Mouse (Mus musculus): Measurements from ENCODE around the gene Cdca5. TPM values are rescaled to one million over a fixed set of nuclear protein-coding genes. Genes with fewer than 3 reads are reported as not detected.

Cdca5 gene
- total RNA-seq, 2 experiments from 2014 or later: not detected

DNA sequence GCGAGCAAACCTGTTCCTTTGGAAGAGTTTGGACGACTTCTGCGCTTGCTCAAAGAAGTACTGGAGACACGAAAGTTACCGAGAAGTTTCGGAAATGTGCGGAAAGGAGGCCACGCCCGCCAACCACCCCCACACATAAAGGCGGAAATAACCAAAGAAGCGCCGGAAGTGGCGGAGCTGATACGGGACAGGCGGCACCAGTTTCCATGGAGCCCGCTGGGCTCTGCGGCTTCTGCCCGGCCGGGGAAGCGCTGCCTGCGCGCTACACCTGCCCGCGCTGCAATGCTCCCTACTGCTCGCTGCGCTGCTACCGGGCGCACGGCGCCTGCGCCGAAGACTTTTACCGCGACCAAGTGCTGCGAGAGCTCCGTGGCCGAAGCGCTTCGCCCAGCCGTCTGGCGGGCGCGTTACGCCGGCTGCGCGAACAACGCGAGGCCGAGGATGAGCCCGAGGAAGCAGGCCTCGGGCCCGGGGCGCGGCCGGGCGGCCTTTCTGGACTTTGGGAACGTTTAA is 23.7 kb upstream of the Cdca5 start, which contains the start of gene Znhit2:
Gene Znhit2, plus strand, starts transcription at position 172 of the 513 bp plus-strand sequence.
- DNase-seq (ENCODE audit: low spot score): peak; percentile 96

DNA sequence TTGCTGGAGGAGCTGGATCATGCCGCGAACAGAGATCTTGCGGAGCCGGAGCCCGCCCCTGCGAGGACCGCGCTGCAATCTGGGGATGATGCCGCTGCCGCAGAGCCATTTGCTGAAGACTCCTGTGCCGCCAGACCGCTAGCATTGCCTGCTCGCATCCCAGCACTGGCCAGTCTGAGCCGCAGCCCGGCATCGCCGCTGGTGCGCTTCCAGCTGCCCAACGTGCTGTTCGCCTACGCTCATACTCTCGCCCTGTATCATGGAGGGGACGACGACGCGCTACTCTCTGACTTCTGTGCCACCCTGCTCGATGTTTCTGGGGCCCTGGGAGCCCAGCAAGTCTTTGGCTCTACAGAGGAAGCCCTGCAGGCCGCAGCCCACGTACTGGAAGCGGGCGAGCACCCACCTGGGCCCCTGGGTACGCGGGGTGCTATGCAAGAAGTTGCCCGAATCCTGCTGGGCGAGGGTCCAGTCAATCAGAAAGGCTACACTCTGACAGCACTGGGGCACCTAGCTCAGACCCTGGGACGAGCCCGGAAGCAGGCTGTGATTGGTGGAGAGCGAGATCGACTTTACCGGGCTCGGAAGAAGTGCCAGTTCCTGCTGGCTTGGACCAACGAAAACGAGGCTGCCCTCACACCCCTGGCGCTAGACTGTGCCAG is 23.0 kb upstream of the Cdca5 start:
- DNase-seq (ENCODE audit: low spot score): no peak

DNA sequence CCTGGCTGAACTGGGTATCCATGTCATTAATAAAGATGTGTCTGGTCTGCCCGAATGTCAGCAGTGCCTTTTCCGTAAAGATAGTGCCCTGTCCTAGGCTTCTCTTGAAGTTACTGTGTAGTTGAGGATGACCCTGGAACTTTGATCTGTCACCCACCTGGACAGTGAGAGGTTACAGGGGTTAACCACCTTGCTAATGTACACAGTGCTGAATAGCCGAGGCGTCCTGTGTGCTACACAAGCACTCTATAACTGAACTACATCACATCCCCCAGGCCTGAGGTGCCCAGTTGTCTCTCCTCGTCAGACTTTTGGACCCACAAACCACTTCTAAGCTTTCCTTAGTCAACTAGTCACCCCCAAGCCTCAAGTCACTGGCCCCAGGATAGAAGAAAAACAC is 22.4 kb upstream of the Cdca5 start:
- DNase-seq (ENCODE audit: low spot score): no peak

DNA sequence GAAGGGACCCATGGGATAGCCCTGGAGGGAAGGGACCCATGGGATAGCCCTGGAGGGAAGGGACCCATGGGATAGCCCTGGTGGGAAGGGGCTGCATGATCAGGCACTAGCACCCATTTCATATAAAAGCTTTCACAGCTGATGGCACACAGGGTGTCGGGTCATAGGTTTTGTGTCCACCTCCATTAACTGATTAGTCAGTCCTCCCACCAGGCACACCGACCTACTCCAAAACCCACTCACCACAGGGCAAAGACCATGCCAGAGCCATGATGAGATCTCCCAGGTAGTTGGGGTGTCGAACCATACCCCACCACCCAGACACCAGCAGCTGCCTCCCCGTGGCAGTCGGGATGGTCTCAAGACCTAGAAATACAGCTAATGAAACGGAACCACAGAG is 21.7 kb upstream of the Cdca5 start:
- no peak for DNase-seq (ENCODE audit: low spot score)

DNA sequence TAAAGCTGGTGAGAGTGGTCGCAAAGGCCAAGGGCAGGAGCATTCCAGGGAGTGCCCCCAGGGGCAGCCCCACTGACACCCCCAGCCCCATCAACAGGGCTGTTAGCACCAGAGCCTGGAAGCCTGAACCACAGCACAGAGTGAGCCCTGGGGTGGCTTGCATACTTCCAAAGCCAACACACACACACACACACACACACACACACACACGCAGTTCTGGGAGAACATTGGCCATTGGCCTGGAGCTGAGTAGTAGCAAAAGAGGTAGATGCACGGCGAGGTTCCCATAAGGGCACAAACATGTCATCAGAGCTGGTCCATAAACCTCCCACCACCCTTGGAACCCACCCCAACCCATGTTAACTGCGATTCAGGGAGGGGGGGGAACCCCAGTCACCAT is 18.2 kb upstream of the Cdca5 start:
- no peak for DNase-seq (ENCODE audit: low spot score)

DNA sequence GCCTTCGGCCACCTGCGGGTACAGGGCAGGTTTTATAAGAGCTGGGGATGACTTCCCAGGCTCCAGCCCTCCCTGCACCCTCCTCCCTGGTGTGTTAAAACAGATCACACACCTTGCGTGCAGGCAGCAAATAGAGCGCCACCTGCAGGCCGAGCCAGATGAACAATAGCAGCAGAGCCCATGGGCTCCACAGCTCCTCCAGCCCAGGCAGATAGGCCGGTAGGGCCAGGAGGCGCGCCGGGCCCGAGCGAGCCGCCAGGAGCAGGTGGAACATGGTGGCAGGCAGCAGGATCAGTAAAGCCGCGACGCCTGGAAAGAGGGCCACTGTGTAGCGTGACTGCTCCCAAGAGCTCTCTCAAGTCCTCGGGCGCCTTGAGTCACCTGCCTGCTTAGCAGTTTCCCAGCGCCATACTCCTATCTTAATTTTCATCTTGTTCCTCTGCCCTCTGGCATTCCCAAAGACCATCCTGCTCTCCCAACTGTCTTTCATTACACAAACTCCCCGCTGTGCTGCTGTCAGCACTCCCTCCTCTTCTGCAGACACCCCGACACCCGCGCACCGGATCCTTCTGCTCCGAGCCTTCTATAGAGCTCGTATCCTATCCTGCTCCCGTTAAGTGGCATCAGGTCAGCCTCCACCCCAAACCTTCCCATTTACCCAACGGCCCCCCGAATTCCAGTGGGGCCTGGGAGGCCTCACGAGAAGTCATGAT is 17.6 kb upstream of the Cdca5 start:
- DNase-seq (ENCODE audit: low spot score): peak; percentile 67

DNA sequence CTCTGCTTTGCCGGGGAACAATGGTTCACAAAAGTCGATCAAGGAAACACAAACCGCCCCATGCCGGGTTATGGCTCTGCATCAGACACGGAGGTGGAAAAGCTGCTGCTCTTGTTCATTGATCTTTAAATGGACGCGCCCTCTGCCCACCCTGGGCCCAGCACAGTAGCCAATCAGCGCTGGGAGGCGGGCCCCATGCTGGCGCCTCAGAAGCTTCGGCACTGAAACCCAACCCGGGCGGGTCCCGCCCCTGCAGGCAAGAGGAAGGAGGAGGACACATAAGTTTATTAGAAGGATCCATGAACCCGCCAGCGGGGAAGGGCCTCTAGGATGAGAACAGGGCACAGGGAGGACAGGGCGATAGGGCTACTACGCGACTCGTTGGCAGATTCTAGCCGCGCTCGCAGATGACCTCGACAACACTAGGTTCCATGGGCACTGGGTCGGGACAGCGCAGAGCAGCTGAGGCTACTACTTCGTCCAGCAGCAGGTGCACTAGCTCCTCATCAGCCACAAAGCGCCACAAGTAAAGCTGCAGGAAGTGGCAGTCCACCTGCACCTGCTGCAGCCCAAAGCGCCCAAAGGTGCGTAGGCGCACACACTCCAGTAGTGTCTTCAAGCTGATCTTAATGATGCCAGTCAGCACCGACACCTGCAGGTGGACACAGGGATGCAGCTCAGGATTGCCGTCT is 16.9 kb upstream of the Cdca5 start, which contains the start of gene Tm7sf2:
Gene Tm7sf2, minus strand, starts transcription at position 650 of the 692 bp plus-strand sequence.
- DNase-seq (ENCODE audit: low spot score): peak; percentile 91

DNA sequence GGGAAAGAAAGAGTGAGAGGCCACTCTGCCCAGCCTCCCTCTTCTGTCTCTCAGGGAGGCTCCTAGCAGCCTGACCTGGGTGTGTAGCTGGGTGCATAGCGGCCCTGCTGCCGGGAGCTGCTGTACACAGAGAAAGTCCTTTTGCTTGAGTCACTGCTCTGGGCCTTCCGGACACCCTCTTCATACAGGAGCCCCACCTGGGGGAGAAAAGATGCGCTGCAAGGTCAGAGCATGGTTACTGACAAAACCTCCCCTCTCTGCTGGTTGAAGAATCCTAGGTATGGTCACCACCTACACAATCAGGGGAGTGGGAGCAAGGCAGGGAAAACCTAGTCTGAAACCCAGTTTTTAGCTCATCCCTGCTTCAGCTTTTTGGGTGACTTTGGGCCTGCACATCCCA is 15.8 kb upstream of the Cdca5 start:
- DNase-seq (ENCODE audit: low spot score): no peak

DNA sequence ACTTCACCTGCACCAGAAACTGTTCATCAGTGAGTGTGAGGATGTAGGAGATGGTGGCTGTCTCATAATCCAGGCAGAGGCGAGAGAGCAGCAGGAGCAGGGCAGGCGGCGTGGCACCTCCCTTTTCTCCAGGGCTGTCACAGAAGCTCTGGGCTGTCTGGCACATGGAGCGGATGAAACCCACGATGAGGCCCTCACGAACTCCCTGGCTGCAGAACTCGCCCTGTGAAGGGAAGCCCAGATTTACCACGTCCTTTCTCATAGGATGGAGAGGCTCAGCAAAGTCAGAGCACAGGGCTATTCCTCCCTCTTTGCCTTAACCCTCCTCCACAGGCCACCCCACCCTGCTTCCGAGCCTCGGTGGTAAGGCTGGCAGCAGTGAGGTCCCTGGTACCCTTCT is 14.9 kb upstream of the Cdca5 start:
- DNase-seq (ENCODE audit: low spot score): no peak

DNA sequence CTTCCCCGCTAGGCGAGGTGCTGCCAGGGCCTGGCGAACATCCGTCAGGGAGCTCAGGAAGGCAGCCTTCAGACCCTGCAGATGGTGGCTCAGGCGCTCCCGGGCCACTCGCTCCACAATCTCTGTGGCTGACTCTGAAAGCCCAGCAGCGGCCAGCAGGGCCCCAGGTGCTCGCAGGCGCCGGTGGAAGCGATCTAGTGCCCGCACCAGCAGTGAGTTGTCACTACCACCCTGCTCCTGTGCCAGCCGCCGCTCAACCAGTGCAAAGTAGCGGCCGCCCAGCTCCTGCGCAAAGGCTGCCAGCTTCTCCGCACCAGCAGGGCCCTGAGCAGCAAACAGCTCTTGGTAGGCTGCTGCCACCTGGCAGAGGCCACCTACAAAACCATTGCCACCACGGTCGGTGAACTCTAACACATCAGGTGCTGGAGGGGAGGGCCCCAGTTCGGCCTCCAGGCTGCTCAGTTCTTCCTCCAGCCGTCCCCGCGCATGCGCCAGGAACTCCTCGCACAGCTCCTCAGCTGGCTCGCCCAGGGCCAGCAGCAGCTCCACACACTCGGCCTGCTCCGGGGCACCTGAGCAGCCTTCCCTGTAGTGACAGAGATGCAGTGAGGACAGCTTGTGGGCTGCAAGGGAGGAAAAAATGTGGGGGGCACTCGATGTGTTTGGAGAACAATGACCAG is 14.1 kb upstream of the Cdca5 start:
- DNase-seq (ENCODE audit: low spot score): no peak

DNA sequence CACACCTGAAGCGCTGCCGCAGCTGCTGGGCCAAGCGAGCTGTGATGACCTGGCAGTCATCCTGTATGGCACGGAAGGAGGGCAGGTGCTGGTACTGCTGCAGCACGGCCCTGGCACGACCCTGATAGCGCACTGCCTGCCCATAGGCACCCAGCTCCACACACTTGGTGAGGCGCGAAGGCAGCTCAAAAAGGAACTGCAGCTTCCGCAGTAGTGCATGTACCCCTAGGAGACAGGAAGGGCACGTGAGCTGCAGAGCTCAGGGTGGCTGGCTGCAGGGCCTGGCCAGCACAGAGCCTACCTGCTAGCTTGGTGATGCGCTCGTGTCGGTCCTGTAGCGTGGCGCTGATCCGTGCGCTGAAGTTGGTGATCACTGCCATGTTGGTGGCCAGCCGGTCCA is 13.5 kb upstream of the Cdca5 start:
- DNase-seq (ENCODE audit: low spot score): no peak

DNA sequence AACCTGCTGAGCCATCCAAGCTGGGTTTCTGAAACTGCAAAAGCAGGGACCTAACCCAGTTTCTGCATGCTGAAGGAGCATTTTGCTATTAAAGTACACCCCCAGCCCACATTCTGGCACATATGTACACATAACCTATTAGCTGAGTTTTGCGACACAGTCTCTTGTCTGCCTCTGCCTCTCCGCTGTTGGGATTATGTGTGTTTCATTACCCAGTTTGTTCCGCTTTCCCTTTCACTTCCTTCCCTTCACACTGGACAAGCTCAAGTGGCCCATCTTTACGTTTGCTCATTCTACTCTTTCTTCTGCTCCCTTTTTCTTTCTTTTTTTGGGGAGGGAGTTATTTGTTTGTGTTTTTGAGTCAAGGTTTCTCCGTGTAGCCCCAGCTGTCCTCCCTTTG is 10.9 kb upstream of the Cdca5 start:
- no peak for DNase-seq (ENCODE audit: low spot score)

DNA sequence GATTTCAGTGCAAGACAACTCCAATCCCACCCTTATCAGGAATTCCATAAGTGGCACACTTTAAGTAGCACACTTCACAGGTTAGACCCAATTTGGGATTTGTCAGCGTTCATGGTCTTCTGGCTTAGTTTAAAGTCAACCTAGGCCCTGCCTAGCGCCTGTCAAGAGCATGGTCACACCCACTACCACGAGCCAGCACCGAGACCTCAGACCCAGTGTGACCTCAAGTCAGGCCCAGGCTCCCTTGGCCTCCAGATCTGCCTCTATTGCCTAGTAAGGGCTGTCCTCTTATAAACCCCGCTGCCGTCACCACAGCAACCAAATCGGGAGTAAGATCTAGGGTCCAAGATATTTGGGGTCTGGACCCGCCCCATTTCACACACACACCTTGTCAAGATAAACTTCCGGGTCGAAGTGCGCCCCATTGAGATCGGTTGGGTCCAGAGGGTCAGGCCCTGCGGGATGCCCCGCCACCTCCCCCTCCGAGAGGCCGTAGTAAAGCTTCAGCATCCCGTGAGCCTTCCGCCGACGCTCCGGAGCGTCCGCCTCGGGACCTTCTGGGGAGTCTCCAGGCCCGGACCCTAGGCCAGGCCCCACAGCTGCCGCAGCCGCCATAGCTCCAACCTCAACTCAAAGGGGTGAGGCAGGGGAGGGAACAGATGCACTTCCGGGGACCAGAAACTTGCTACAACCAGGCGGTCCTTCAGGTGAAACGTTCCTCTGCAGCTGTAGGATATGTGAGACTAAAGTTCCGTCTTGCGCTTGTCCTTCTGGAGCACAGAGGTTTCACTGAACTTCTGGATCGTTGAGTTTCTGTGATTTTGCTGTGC is 8.0 kb upstream of the Cdca5 start, which contains the start of gene Vps51:
Gene Vps51, minus strand, starts transcription at position 668 of the 830 bp plus-strand sequence.
- peak; percentile 90 for DNase-seq (ENCODE audit: low spot score)

DNA sequence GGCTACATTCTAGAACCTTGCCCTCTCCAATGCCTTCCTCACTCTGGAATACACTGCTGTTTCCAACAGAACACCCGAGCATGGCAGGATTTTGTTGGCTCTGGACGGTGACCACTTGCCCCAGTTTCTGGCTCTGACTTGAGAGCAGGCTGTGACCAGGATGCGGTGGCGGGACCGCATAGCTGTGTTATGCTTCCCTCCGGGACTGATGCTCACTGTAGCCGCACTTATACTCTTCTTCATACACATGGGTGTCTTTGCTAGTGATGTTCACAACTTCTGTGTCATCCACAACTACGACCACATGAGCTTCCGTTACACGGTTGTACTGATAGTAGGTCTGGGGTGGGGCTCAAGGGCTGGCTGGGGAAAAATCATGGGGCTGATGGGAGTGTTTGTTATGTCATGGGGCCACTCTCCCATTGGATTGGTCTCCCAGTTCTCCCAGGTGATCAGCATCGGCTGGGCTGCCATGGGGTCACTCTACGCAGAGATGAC is 4.8 kb upstream of the Cdca5 start, which contains the start of gene Tmem262:
Gene Tmem262, plus strand, starts transcription at position 51 of the 498 bp plus-strand sequence.
- DNase-seq (ENCODE audit: low spot score): no peak

DNA sequence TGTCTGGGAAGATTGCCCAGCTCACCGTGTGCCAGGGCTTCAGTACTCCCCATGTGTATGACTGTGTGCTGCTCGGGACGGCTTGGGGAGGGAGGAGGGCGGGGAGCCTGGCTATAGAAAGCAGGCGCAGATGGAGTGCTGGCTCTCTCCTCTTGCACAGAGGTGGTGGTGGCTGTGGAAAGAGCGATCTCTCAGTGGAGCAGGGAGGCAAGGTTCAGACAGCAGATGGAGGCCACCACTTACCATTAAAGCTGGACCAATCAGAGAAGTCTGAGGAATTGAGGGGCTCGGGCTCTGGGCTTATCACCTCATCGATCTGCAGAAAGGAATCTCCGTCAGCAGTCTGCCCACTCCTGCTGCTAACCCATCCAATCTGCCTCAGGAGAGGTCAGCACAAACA is 2.6 kb upstream of the Cdca5 start, which contains the start of gene Gm28374:
Gene Gm28374, minus strand, starts transcription at position 101 of the 400 bp plus-strand sequence.
- DNase-seq (ENCODE audit: low spot score): no peak

DNA sequence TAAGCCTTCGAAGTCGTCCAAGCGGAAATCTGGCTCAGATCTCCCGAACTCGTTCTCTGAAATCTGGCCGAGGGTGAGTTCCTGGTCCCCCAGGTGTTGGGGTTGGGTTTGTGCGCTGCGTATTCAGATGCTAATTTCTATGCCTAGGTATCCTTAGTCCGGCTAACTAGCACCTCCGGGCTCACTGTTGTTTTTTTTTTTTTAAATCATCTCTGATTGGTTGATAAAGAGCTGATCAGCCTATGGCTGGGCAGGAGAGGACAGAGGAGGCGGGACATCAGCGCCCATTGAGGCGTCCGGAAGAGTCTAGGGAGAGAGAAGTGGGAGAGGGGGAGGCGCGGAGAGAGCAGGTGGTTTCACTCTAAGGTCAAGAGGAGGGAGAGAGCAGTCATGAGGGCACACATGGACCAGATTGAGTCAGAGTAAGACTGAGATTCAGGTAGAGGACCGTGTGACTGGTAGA is 665 bp downstream of the Cdca5 start:
- no peak for DNase-seq (ENCODE audit: low spot score)

DNA sequence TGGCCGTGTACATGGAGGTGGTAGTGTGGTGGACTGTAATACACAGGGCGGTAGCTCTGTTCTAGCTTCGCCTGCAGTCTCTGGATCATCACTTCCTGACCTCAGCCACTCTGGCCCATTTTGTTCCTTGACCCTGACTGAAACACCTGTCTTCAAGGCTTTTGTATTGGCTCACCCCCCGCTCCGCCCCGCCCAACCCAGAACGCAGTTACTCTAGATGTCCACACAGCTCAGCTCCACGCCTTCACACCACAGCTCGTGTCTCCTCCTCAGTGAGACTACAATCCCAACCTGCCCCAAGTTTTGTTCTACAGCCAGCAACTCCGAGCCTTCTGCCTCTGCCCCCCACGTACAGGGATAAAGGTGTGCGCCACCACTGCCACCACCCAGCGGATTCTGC is 4.1 kb downstream of the Cdca5 start:
- no peak for DNase-seq (ENCODE audit: low spot score)

DNA sequence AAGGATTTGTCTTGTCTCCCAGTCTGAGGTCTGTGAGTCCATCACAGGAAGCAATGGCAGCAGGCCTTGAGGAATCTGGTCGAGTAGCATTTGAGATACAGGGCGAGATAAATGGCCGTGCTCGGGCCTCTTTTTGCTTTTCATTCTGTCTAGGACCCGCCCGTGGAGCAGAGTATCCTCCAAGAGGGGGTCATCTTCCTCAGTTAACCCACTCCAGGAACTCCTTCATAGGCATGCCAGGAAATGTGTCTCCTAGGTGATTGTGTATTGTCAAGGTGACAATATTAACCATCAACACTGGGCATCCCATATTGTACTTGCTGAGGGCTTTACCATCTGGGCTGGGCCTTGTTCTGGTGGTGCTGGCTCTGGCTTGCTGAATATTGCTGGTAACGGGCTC is 9.3 kb downstream of the Cdca5 start, which contains the start of gene AC131692.1:
Gene AC131692.1, plus strand, starts transcription at position 301 of the 400 bp plus-strand sequence.
- DNase-seq (ENCODE audit: low spot score): no peak

DNA sequence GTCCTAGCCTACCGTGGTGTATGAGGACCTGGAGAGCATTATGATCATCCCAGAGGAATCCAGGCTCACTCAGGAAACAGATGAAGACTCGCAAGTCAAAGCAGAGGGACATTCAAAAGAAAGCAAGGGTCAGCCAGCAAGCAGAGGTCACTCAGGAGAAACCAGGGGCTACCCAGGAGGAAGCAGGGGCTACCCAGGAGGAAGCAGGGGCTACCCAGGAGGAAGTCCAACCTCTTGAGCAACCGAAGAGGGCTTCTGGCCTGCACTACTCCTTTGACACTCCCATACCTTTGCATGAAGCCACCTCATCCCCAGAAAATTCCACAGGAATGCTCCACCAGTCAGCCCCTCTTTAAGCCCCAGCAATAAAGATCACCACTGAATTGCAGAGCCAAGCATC is 13.1 kb downstream of the Cdca5 start:
- no peak for DNase-seq (ENCODE audit: low spot score)

DNA sequence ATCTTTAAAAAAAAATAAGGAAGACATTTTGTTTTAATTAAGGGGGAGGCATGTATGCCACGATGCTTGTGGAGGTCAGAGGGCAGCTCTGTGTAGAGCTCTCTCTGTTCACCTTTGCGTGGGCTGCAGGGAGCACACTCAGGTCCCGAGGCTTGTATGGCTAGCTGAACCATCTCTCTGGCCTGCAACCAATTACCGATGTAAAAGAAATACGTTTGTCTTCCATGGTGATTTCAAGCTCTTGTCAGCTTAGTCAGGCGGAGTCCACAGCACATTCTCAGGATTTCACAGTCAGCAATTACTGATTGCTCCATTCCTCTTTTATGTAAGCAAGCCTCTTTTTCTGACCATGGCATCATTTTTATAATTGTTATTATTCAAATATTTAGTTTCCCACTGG is 16.4 kb downstream of the Cdca5 start:
- DNase-seq (ENCODE audit: low spot score): no peak
